Mouse (Mus musculus) kidney, adult 2 months (tissue): ENCODE results near the gene Snrpb2.

Experiments used
- CTCF ChIP-seq: fragments of 200-500 bp; conservative IDR thresholded peaks from 2 replicates; pipeline ENCODE4 v1.5.1; 2011; ENCODE audit warnings: low read depth, mild to moderate bottlenecking, control low read depth, low read length, moderate library complexity, mixed read lengths; ENCODE audit not compliant: insufficient read depth, insufficient read length
- POLR2A ChIP-seq: fragments of 200-500 bp; IDR thresholded peaks from one replicate; pipeline ENCODE4 v1.6.1; 2011; ENCODE audit warnings: low read depth, low read length, control low read depth

- TF ChIP-seq CTCF, result no peak
- TF ChIP-seq POLR2A, result no peak
Observed at GRCm38 (mm10) chr2:143084852-143085397, 22.1 kb downstream of the Snrpb2 start.
